Mouse (Mus musculus): ENCODE results near the gene Pkp4. TPM values are rescaled to one million over a fixed set of nuclear protein-coding genes. Genes with fewer than 3 reads are reported as not detected.

The Pkp4 gene
- polyA plus RNA-seq, 1 experiment, result 21.9 TPM

DNA sequence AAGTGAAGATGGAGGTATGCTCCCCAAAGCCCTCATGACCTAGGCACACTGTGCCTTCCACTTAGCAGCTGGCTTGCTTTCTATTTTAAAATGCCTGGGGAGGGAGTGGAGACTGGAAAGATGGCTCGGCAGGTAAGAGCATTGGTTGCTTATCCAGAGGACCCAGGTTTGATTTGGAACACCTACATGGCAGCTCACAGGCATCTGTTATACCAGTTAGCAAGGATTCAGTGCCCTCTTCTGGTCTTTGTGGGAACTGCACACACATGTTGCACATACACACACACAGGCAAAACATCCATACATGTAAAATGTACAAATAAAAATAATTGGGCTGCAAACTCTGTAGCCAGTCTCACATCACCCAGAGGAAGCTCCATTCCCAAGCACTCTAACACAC is 158.0 kb downstream of the Pkp4 start:
- 94% methylated on average over 1 of the region's 1 CpGs for WGBS
- no peaks in the 10 kb centered on the region for H3K27me3 ChIP-seq (ENCODE audit: control insufficient read depth, insufficient read depth, low read length)
- DNase-seq (ENCODE audit: low read depth in 1 of 2, low spot score in 2 of 2), result no peak
- no peak overlapping the region for H3K4me3 ChIP-seq (ENCODE audit: extremely low read depth, insufficient read depth, insufficient read length)
- H3K36me3 ChIP-seq (ENCODE audit: control insufficient read depth, insufficient read depth, low read length), result peaks cover 4% of the 10 kb centered on the region; the same call in 1 of the 2 replicates
- H3K27ac ChIP-seq (ENCODE audit: insufficient read depth, low read length), result no peak overlapping the region
- no peak for TF ChIP-seq CTCF (IDR thresholded peaks at IDR 0.05; ENCODE audit: extremely low read depth, insufficient read depth, insufficient read length, insufficient replicate concordance)
- no peak for TF ChIP-seq POLR2A (IDR thresholded peaks at IDR 0.05; ENCODE audit: low read depth, low read length)
- no peaks in the 10 kb centered on the region for H3K4me1 ChIP-seq (ENCODE audit: control insufficient read depth, insufficient read depth, insufficient read length)

GRCm38 (mm10) chr2:59327946-59328345 is 167.3 kb downstream of the Pkp4 start:
- TF ChIP-seq POLR2A (IDR thresholded peaks at IDR 0.05; ENCODE audit: low read depth, low read length) (no peak), CTCF (IDR thresholded peaks at IDR 0.05; ENCODE audit: extremely low read depth, insufficient read depth, insufficient read length, insufficient replicate concordance) (no peak)

GRCm38 (mm10) chr2:59331093-59331492 is 170.4 kb downstream of the Pkp4 start:
- no peak for DNase-seq (ENCODE audit: low read depth in 1 of 2, low spot score in 2 of 2)
- no peak overlapping the region for H3K4me3 ChIP-seq (ENCODE audit: extremely low read depth, insufficient read depth, insufficient read length)
- H3K27me3 ChIP-seq (ENCODE audit: control insufficient read depth, insufficient read depth, low read length), result no peaks in the 10 kb centered on the region
- H3K27ac ChIP-seq (ENCODE audit: insufficient read depth, low read length), result no peak overlapping the region
- H3K4me1 ChIP-seq (ENCODE audit: control insufficient read depth, insufficient read depth, insufficient read length), result no peaks in the 10 kb centered on the region
- no peaks in the 10 kb centered on the region for H3K36me3 ChIP-seq (ENCODE audit: control insufficient read depth, insufficient read depth, low read length)
- no peak for TF ChIP-seq POLR2A (IDR thresholded peaks at IDR 0.05; ENCODE audit: low read depth, low read length)
- no peak for TF ChIP-seq CTCF (IDR thresholded peaks at IDR 0.05; ENCODE audit: extremely low read depth, insufficient read depth, insufficient read length, insufficient replicate concordance)
- WGBS, result 91% methylated on average over 9 of the region's 9 CpGs

More at GRCm38 (mm10) chr2:59327946-59328345, 167.3 kb downstream of the Pkp4 start:
- Histone ChIP-seq H3K27ac (ENCODE audit: insufficient read depth, low read length) (no peak overlapping the region), H3K36me3 (ENCODE audit: control insufficient read depth, insufficient read depth, low read length) (no peaks in the 10 kb centered on the region), H3K4me1 (ENCODE audit: control insufficient read depth, insufficient read depth, insufficient read length) (no peaks in the 10 kb centered on the region), H3K27me3 (ENCODE audit: control insufficient read depth, insufficient read depth, low read length) (no peaks in the 10 kb centered on the region), H3K4me3 (ENCODE audit: extremely low read depth, insufficient read depth, insufficient read length) (no peak overlapping the region)
- DNase-seq (ENCODE audit: low read depth in 1 of 2, low spot score in 2 of 2), result no peak
- 56% methylated on average over 5 of the region's 5 CpGs for WGBS

- DNase-seq (ENCODE audit: low read depth in 1 of 2, low spot score in 2 of 2), result no peak
- H3K27ac ChIP-seq (ENCODE audit: insufficient read depth, low read length), result no peak overlapping the region
- no peaks in the 10 kb centered on the region for H3K27me3 ChIP-seq (ENCODE audit: control insufficient read depth, insufficient read depth, low read length)
- H3K4me3 ChIP-seq (ENCODE audit: extremely low read depth, insufficient read depth, insufficient read length), result no peak overlapping the region
- TF ChIP-seq POLR2A (IDR thresholded peaks at IDR 0.05; ENCODE audit: low read depth, low read length), result no peak
- TF ChIP-seq CTCF (IDR thresholded peaks at IDR 0.05; ENCODE audit: extremely low read depth, insufficient read depth, insufficient read length, insufficient replicate concordance), result no peak
- 65% methylated on average over 4 of the region's 4 CpGs for WGBS
- no peaks in the 10 kb centered on the region for H3K36me3 ChIP-seq (ENCODE audit: control insufficient read depth, insufficient read depth, low read length)
- H3K4me1 ChIP-seq (ENCODE audit: control insufficient read depth, insufficient read depth, insufficient read length), result no peaks in the 10 kb centered on the region
Observed at GRCm38 (mm10) chr2:59332523-59332922, 171.9 kb downstream of the Pkp4 start.

- DNase-seq (ENCODE audit: low read depth in 1 of 2, low spot score in 2 of 2), result peak in 1 of 2 experiments; percentile 29
- H3K4me1 ChIP-seq (ENCODE audit: control insufficient read depth, insufficient read depth, insufficient read length), result no peaks in the 10 kb centered on the region
- no peaks in the 10 kb centered on the region; the same call in 1 of the 2 replicates for H3K36me3 ChIP-seq (ENCODE audit: control insufficient read depth, insufficient read depth, low read length)
- WGBS, result 70% methylated on average over 11 of the region's 11 CpGs
- no peak for TF ChIP-seq CTCF (IDR thresholded peaks at IDR 0.05; ENCODE audit: extremely low read depth, insufficient read depth, insufficient read length, insufficient replicate concordance)
- TF ChIP-seq POLR2A (IDR thresholded peaks at IDR 0.05; ENCODE audit: low read depth, low read length), result no peak
- H3K4me3 ChIP-seq (ENCODE audit: extremely low read depth, insufficient read depth, insufficient read length), result no peak overlapping the region
- no peaks in the 10 kb centered on the region for H3K27me3 ChIP-seq (ENCODE audit: control insufficient read depth, insufficient read depth, low read length)
- peak overlapping the region; percentile 17; the same call in 1 of the 2 replicates for H3K27ac ChIP-seq (ENCODE audit: insufficient read depth, low read length)
Observed at GRCm38 (mm10) chr2:59338501-59338900, 177.9 kb downstream of the Pkp4 start.

DNA sequence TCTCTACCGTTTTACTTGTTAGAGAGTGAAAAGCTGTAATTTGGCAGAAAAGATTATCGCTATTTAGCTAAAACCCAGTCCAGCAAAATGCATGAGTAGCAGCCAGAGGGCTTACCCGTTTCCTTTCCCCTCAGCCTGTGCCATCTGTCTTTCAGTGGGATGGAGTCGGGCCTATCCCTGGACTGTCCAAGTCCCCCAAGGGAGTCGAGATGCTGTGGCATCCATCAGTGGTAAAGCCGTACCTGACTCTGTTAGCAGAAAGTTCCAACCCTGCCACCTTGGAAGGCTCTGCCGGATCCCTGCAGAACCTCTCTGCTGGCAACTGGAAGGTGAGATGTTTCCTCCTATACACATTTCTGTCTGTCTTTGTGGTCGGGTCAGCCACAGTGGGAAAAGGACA is 178.3 kb downstream of the Pkp4 start:
- H3K4me1 ChIP-seq (ENCODE audit: control insufficient read depth, insufficient read depth, insufficient read length), result no peaks in the 10 kb centered on the region
- no peak for TF ChIP-seq POLR2A (IDR thresholded peaks at IDR 0.05; ENCODE audit: low read depth, low read length)
- no peak for TF ChIP-seq CTCF (IDR thresholded peaks at IDR 0.05; ENCODE audit: extremely low read depth, insufficient read depth, insufficient read length, insufficient replicate concordance)
- no peak overlapping the region for H3K27ac ChIP-seq (ENCODE audit: insufficient read depth, low read length)
- WGBS, result 77% methylated on average over 8 of the region's 8 CpGs
- DNase-seq (ENCODE audit: low read depth in 1 of 2, low spot score in 2 of 2), result no peak
- H3K36me3 ChIP-seq (ENCODE audit: control insufficient read depth, insufficient read depth, low read length), result no peaks in the 10 kb centered on the region; the same call in 1 of the 2 replicates
- no peak overlapping the region for H3K4me3 ChIP-seq (ENCODE audit: extremely low read depth, insufficient read depth, insufficient read length)
- H3K27me3 ChIP-seq (ENCODE audit: control insufficient read depth, insufficient read depth, low read length), result no peaks in the 10 kb centered on the region

- H3K36me3 ChIP-seq (ENCODE audit: control insufficient read depth, insufficient read depth, low read length), result no peaks in the 10 kb centered on the region; the same call in 1 of the 2 replicates
- WGBS, result 45% methylated on average over 5 of the region's 5 CpGs
- DNase-seq (ENCODE audit: low read depth in 1 of 2, low spot score in 2 of 2), result no peak
- H3K27ac ChIP-seq (ENCODE audit: insufficient read depth, low read length), result 0 out of 2 replicates have a peak overlapping the region, but pooled peaks have one; percentile 39
- no peaks in the 10 kb centered on the region for H3K27me3 ChIP-seq (ENCODE audit: control insufficient read depth, insufficient read depth, low read length)
- no peaks in the 10 kb centered on the region for H3K4me1 ChIP-seq (ENCODE audit: control insufficient read depth, insufficient read depth, insufficient read length)
- TF ChIP-seq CTCF (IDR thresholded peaks at IDR 0.05; ENCODE audit: extremely low read depth, insufficient read depth, insufficient read length, insufficient replicate concordance), result no peak
- no peak for TF ChIP-seq POLR2A (IDR thresholded peaks at IDR 0.05; ENCODE audit: low read depth, low read length)
- 0 out of 2 replicates have a peak overlapping the region, but pooled peaks have one; percentile 15 for H3K4me3 ChIP-seq (ENCODE audit: extremely low read depth, insufficient read depth, insufficient read length)
Observed at GRCm38 (mm10) chr2:59339776-59340539, 179.3 kb downstream of the Pkp4 start.

Measured in spleen, adult 2 months (tissue).